Mouse (Mus musculus) mouse embryonic stem cell (cell line): ENCODE results near the gene Gpr137.
"Not testable (repeated sequence)": the region's sequence is repeated elsewhere in the genome, so short reads cannot be mapped to it uniquely, and the experiment has no call there.

Source experiments
- in situ Hi-C, 2 experiments: fragments of 300-500 bp; cut with MboI; formaldehyde crosslinking; loops; 1 replicate in 1 of 2; 3 replicates in 1 of 2; pipeline ENCODE4 v1.14.3; 2019 to 2020; ENCODE audit warnings: low sequenced_read_pairs in 2 of 2, low pct_unique_long_range_greater_than_20kb in 1 of 2, mixed read lengths in 1 of 2; ENCODE audit not compliant: unreplicated experiment in 1 of 2

Gpr137 gene

DNA sequence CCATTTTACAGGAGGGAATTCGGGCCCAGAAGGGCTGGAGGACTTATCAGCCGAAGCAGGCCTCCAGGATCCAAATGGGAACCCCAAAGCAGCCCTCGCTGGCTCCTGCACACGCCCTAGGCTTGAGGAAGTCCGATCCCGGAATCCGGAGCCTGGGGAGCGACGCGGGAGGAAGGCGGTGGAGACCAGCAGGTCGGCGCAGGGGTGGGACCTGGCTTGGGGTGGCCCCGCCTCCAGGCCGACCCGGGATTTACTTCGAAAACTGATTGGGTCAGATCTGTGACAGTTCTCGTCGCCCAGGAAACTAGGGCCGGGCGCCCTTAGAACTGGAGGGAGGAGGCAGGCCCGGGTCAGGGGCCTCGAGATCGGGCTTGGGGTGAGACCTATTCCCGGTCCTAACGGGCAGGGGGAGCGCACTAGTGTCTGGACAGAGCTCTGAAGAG lies at the start of gene Gpr137:
TSS of gene Gpr137 (minus strand) at position 232 of the 443 bp plus-strand sequence.
- in situ Hi-C loops = no loop called here

DNA sequence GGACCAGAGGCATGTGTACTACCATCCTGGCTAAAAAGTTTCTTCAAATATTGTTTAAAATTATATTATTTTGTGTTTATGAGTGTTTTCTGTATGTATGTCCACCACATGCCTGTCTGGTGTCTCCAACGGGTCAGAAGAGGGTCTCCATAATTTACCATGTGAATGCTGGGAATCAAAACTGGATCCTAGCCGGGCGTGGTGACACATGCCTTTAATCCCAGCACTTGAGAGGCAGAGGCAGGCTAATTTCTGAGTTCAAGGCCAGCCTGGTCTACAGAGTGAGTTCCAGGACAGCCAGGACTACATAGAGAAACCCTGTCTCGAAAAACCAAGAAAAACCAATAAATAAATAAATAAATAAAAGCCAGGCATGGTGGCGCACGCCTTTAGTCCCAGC lies 48.9 kb upstream of the Gpr137 start:
- in situ Hi-C loops = not testable (repeated sequence)

- in situ Hi-C loops = no loop called here
These were observed 48.4 kb upstream of the Gpr137 start for GRCm38 (mm10) chr19:6990712-6991111.

DNA sequence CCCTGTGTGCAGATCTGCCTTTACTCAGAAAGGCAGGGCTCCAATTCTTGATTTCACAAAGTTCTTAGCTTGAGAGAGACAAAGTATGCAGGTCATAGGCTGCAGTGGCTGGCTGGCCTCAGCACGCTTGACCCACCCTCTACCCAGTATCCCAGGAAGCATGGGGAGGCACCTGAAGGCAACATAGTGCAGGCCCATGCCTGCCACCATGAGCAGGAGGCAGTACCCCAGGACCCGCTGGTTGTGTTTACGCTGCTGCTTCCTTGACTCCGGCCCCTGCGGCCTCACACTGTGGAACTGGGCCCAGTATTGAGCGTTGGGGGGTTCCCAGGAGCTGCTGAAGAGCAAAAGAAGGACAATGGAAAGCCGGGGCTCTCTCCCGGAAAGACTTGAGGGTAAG lies 47.0 kb upstream of the Gpr137 start:
- in situ Hi-C loops = no loop called here

- in situ Hi-C loops = no loop called here
These were observed 45.6 kb upstream of the Gpr137 start for GRCm38 (mm10) chr19:6987904-6988285.

GRCm38 (mm10) chr19:6987061-6987903 lies 45.0 kb upstream of the Gpr137 start, which contains the start of gene Vegfb:
Vegfb (minus strand) TSS chr19:6987651.
- in situ Hi-C loops = no loop called here

DNA sequence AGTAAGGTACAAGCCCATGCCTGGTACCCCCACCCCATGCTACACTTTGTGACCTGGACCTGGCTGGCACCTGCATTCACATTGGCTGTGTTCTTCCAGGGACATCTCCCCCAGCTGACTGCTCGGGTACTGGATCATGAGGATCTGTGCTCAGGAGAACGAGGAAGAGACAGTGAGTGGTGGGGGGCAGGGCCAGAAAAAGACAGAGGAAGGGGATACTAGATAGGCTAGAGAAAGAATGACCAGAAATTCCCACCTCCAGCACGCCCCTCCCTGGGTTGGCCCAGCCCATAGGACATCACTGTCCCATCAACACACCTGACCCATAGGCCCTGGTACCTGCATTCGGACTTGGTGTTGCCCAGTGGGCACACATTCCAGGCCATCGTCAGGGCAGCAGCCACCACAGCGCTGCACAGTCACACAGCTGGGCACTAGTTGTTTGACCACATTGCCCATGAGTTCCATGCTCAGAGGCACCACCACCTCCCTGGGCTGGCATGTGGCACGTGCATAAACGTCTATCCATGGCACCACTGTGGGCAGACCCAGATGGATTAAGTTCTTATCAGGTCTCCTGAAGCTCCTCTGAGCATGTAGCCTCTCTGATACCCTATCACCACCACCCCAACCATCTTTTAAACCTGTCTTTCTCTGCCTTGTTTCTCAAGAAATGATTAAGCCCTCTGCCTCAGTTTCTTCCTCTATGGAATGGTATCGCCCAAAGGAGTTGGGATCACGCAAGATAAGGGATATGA lies 43.9 kb upstream of the Gpr137 start:
- in situ Hi-C loops = no loop called here

GRCm38 (mm10) chr19:6985300-6985699 lies 43.0 kb upstream of the Gpr137 start:
- in situ Hi-C loops = no loop called here

- in situ Hi-C loops = no loop called here
These were observed 41.3 kb upstream of the Gpr137 start for GRCm38 (mm10) chr19:6983621-6984020.

DNA sequence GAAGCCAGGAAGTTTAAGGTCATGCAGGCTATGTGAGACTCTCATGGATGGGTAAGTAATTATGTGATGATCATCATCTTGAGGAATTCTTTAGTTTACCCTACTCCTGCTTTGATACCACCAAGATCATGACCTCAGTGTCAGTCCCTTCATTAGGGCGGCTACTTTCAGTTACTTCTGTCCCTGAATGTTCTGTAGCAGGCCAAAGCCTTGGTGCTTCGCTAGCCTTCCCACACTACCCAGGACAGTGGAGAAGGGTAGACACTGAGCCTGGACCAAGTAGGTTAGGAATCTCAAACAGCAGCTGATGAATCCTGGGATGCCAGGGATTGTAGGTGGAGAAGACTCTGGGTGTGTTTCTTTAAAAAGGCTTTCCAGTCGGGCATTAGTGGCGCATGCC lies 39.2 kb upstream of the Gpr137 start:
- in situ Hi-C loops = no loop called here

- in situ Hi-C loops = no loop called here
These were observed 38.3 kb upstream of the Gpr137 start, which contains the start of gene Fkbp2 for GRCm38 (mm10) chr19:6980381-6981093. Fkbp2 (minus strand) TSS chr19:6980501.

GRCm38 (mm10) chr19:6979486-6980380 lies 37.5 kb upstream of the Gpr137 start:
- in situ Hi-C loops = no loop called here

DNA sequence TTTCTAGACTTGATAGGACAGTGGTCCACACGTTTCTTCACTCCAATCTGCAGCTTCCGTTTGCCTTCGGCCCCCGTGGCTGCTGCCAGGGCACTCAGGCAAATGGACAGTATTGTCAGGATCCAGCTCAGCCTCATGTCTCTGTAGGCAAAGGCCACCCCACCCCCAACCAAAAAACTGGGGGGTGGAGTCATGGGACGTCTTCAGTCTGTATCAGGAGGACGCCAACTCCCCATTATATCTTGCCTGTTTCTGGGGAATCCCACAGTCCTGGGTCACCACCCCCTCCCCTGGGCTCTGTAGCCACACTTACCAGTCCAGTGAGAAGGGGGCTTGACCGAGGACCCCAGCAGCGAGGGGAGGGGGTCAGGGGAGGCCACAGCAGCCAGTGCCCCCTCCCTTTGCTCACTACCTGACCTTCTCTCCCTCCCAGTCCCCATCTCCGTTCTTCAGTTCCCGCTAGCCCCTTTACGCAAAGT lies 36.8 kb upstream of the Gpr137 start:
- in situ Hi-C loops = no loop called here

DNA sequence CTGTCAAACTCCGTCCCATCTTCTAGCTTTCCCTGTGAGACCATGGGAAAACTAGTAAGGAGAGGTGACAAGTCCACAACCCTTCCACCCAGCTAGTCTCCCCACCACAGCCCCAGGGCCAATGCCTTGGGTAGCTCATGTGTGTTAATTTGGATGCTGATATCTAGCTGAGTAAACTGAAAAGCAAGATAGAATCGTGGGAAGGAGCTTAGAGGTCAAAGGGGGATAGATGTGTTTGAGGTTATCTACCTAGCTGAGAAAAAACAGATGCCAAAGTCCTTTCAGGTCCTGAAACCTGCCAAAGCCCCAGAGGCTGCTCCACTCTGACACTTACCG lies 36.3 kb upstream of the Gpr137 start:
- in situ Hi-C loops = no loop called here

DNA sequence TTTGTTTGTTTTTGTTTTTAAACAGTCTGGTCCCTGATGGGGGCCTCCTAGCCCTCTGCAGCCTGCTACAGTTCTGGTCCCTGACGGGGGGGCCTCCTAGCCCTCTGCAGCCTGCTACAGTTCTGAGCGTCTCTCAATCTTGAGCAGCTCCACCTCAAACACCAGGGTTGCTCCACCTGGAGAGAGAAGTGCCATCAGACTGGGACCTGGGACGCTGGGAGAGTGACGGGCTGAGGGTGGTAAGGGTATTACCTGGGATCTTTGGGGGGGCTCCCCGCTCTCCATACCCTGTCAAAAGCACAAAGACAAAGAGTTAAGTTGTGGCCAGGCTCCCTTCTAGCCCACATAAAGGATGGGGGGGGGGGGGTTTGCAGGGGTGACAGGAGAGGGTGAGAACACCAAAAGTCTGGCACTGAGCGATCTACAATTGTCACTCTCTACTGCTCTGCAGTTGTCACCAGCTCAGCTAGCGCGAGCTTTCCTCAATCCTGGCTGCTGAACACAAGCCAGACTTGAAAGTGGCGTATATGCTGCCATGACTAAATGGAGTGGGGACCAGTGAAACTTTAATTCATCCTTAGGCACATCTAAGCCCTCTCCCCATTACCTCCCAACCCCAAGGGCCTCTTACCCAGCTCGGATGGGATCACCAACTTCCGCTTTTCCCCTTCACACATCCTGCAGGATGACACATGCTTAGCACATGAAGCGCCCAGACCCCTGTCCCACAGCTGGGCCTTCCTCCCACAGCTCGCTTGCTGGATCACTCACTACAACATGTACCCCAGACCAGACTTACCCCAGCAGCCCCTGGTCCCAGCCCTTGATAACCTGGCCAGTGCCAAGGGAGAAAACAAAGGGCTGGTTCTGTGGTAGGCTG lies 35.7 kb upstream of the Gpr137 start:
- in situ Hi-C loops = no loop called here

DNA sequence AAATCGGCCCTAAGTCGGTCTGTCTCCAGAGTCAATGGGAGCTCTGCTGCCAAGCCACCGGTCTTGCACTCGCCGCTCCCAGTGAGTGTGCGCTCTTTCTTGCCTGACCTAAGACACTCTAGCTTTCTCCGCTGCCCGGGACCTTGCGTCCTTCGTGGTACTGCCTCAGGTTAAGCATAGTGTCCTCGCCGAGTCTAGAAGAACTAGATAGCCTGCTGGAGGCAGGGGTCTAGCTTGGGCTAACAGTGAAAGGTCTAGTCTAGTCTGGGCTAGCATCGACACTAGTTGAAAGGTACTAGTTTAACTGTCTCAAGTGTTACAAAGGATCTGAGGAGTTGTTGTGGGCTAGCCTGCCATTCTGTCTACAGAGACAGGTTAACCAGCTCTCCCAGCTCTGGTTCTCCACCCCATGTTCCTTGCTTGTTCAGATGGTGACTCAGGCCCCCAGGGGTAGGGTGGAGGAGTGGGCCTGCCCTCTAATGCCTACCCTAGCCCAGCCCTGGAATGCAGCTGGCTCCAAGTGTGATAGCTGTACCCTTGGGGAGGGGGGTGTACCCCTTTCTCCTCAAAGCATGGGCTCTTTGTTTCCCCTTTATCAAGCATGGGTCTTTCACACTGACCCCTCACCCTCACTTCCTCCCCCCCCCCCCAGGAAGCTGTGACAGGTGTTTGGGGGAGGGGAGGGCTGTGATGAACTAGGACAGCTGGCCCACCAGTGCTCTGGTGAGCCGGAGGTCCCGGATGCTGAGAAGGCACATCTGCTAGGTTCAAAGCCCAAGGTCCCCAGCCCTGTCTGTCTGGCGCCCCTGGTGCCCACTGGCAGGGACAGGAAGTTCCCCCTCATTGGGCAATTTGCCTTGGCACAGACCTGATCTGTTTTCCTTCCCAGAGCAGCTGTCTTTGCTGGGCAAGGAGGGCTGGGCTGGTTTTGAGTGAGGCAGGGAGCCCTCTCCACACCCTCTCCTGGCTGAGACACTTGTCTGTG lies 33.5 kb upstream of the Gpr137 start, which contains the start of gene Plcb3:
TSS of gene Plcb3 (minus strand) at position 934 of the 985 bp plus-strand sequence.
- in situ Hi-C loops = no loop called here
